Comparison of ENCODE assay signal across 25 mouse cellular contexts in the genomic region with DNA sequence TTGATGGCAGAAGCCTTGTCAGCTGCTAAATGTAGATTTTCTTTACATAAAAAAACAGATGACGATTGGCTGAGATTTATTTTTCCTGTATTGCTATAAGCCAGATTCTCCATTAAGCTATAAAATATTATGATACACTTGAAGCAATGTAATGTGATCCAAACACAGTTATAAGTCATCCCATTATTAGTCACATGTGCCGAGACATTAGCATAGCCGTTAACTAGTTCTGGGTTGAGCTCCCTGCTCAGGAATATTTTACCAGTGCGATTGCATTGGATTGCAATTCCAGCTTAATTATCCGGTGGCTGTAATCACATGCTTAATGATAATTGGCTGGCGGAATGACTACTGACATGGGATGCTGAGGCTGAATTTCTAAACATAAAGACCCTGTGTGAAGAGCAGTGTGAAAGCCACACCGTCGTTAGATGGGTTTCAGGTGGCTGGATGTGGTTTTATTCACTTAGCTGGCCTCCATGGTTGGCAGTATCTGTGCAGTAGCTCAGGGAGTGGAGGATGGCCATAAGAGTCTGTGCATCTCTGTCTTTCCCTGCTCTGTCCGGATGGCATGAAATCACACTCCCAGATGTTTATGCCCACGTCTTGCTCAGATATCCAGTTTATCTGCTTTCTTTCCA.
DNase-seq lines count a peak whose midpoint lies in the region; ATAC-seq lines count a peak whose summit lies in the region.
"Had no signal": no experiment of that assay in that cellular context is flagged by ENCODE, and none has a peak within 500 bp of the region (broad histone marks: within the 10 kb centered on the region; RNA-seq: fewer than 3 reads in every experiment).

No protein-coding gene starts in this region.

- no peak overlapping the region for H3K4me3 ChIP-seq in forebrain, embryonic 14.5 days (ENCODE audit: low read depth, low read length)
- H3K4me3 ChIP-seq in forebrain, embryonic 15.5 days: no peak overlapping the region
- no peak overlapping the region for H3K4me3 ChIP-seq in neural tube, embryonic 12.5 days
- no peak overlapping the region for H3K4me3 ChIP-seq in limb, embryonic 12.5 days (replicated peaks)
- H3K4me3 ChIP-seq in kidney, embryonic 15.5 days (replicated peaks): no peak overlapping the region
- H3K4me3 ChIP-seq: heart, embryonic 12.5 days; liver, embryonic 12.5 days; midbrain, embryonic 12.5 days had no signal

- H3K27ac ChIP-seq in forebrain, embryonic 14.5 days (ENCODE audit: low read depth, low read length): no peak overlapping the region
- no peak overlapping the region for H3K27ac ChIP-seq in forebrain, embryonic 15.5 days (replicated peaks)
- H3K27ac ChIP-seq in neural tube, embryonic 12.5 days: no peak overlapping the region
- H3K27ac ChIP-seq in limb, embryonic 12.5 days: peak overlapping the region; percentile 62
- no peak overlapping the region for H3K27ac ChIP-seq in kidney, embryonic 15.5 days
- H3K27ac ChIP-seq: kidney, postnatal 0 days; liver, embryonic 12.5 days; midbrain, embryonic 12.5 days; stomach, postnatal 0 days had no signal

- ATAC-seq in forebrain, embryonic 14.5 days: no peak
- no peak for ATAC-seq in forebrain, embryonic 15.5 days (replicated peaks)
- ATAC-seq in neural tube, embryonic 12.5 days (ENCODE audit: low FRiP score, low read depth): 0 out of 2 replicates have a peak, but pooled peaks have one; percentile 21
- no peak for ATAC-seq in limb, embryonic 12.5 days (ENCODE audit: insufficient number of reproducible peaks, insufficient read depth, low FRiP score, low TSS enrichment, low read depth)
- ATAC-seq in kidney, embryonic 15.5 days (replicated peaks; ENCODE audit: low FRiP score): no peak
- ATAC-seq: CD4-positive, CD25-positive, alpha-beta regulatory T cell, adult 4 months; forebrain, embryonic 16.5 days; intestine, postnatal 0 days; liver, embryonic 12.5 days had no signal

- 38% methylated on average over 10 of the region's 10 CpGs for WGBS in forebrain, embryonic 14.5 days
- WGBS in forebrain, embryonic 15.5 days: 30% methylated on average over 10 of the region's 10 CpGs
- WGBS in neural tube, embryonic 12.5 days: 69% methylated on average over 10 of the region's 10 CpGs
- WGBS in limb, embryonic 12.5 days: 50% methylated on average over 10 of the region's 10 CpGs
- 74% methylated on average over 10 of the region's 10 CpGs for WGBS in kidney, embryonic 15.5 days

- no peaks in the 10 kb centered on the region for H3K36me3 ChIP-seq in forebrain, embryonic 14.5 days (ENCODE audit: control insufficient read depth, insufficient read depth, low read length)
- no peaks in the 10 kb centered on the region for H3K36me3 ChIP-seq in forebrain, embryonic 15.5 days
- H3K36me3 ChIP-seq in neural tube, embryonic 12.5 days: no peaks in the 10 kb centered on the region
- no peaks in the 10 kb centered on the region for H3K36me3 ChIP-seq in limb, embryonic 12.5 days
- H3K36me3 ChIP-seq in kidney, embryonic 15.5 days: no peaks in the 10 kb centered on the region
- H3K36me3 ChIP-seq: heart, embryonic 12.5 days; liver, embryonic 12.5 days; midbrain, embryonic 12.5 days had no signal

- peaks cover 21% of the 10 kb centered on the region for H3K4me1 ChIP-seq in forebrain, embryonic 14.5 days (ENCODE audit: control insufficient read depth, insufficient read depth, low read length)
- H3K4me1 ChIP-seq in forebrain, embryonic 15.5 days: peaks cover 26% of the 10 kb centered on the region
- H3K4me1 ChIP-seq in neural tube, embryonic 12.5 days: peaks cover 15% of the 10 kb centered on the region
- H3K4me1 ChIP-seq in limb, embryonic 12.5 days (replicated peaks): peaks cover 36% of the 10 kb centered on the region
- H3K4me1 ChIP-seq in kidney, embryonic 15.5 days: no peaks in the 10 kb centered on the region
- H3K4me1 ChIP-seq: heart, embryonic 12.5 days; liver, embryonic 12.5 days had no signal

- peak; percentile 61 for DNase-seq in forebrain, embryonic 14.5 days (ENCODE audit: low spot score)
- DNase-seq in neural tube, embryonic 10.5 days (ENCODE audit: extremely low spot score, low spot score): no peak
- no peak for DNase-seq in c-Kit-positive CD71-positive TER-119-positive erythroid progenitor cells, embryonic 14.5 days (ENCODE audit: low spot score)
- DNase-seq: adrenal gland, postnatal 25 days; cerebellum, adult 11 months; cerebellum, adult 9-11 months; gastrocnemius, postnatal 25 days; heart, adult 18-20 months; heart, postnatal 10 days; left cerebral cortex, postnatal 4 days; lung, adult 18-20 months; lung, postnatal 14 days; right cerebral cortex, postnatal 14 days had no signal

- H3K9me3 ChIP-seq in forebrain, embryonic 14.5 days (replicated peaks; ENCODE audit: control insufficient read depth, low read length): 0 out of 2 replicates have a peak, but pooled peaks cover 4% of the 10 kb centered on the region
- no peaks in the 10 kb centered on the region for H3K9me3 ChIP-seq in forebrain, embryonic 15.5 days
- no peaks in the 10 kb centered on the region; the same call in 1 of the 2 replicates for H3K9me3 ChIP-seq in neural tube, embryonic 12.5 days
- H3K9me3 ChIP-seq in limb, embryonic 12.5 days: peaks cover 19% of the 10 kb centered on the region
- H3K9me3 ChIP-seq in kidney, embryonic 15.5 days (replicated peaks): no peaks in the 10 kb centered on the region

- no peak overlapping the region for H3K4me2 ChIP-seq in forebrain, embryonic 14.5 days (ENCODE audit: low read length)
- no peak overlapping the region for H3K4me2 ChIP-seq in forebrain, embryonic 15.5 days (replicated peaks)
- H3K4me2 ChIP-seq in neural tube, embryonic 12.5 days (replicated peaks): no peak overlapping the region
- H3K4me2 ChIP-seq in limb, embryonic 12.5 days: no peak overlapping the region
- H3K4me2 ChIP-seq in kidney, embryonic 15.5 days: no peak overlapping the region
- H3K4me2 ChIP-seq: heart, embryonic 12.5 days; liver, embryonic 12.5 days; midbrain, embryonic 12.5 days had no signal

- H3K27me3 ChIP-seq in forebrain, embryonic 14.5 days (replicated peaks; ENCODE audit: control insufficient read depth, insufficient read depth, low read length): no peaks in the 10 kb centered on the region
- no peaks in the 10 kb centered on the region for H3K27me3 ChIP-seq in forebrain, embryonic 15.5 days
- H3K27me3 ChIP-seq in neural tube, embryonic 12.5 days (replicated peaks): no peaks in the 10 kb centered on the region
- H3K27me3 ChIP-seq in limb, embryonic 12.5 days: no peaks in the 10 kb centered on the region
- no peaks in the 10 kb centered on the region for H3K27me3 ChIP-seq in kidney, embryonic 15.5 days
- H3K27me3 ChIP-seq: heart, embryonic 12.5 days; liver, embryonic 12.5 days had no signal

- no peak overlapping the region for H3K9ac ChIP-seq in forebrain, embryonic 14.5 days (ENCODE audit: low read length)
- no peak overlapping the region for H3K9ac ChIP-seq in forebrain, embryonic 15.5 days (replicated peaks)
- no peak overlapping the region for H3K9ac ChIP-seq in neural tube, embryonic 12.5 days
- no peak overlapping the region for H3K9ac ChIP-seq in limb, embryonic 12.5 days (replicated peaks)
- H3K9ac ChIP-seq in kidney, embryonic 15.5 days: no peak overlapping the region
- H3K9ac ChIP-seq: heart, embryonic 12.5 days; liver, embryonic 12.5 days; midbrain, embryonic 12.5 days had no signal
